Mouse (Mus musculus): ENCODE measurements around the gene Cdc34b. TPM values are rescaled to one million over a fixed set of nuclear protein-coding genes. Genes with fewer than 3 reads are reported as not detected.

Gene Cdc34b
- total RNA-seq, 2 experiments from 2014 or later = 0.36 to 0.48 TPM

- no peak for DNase-seq
These were observed 5.8 kb upstream of the Cdc34b start for GRCm38 (mm10) chr11:94735746-94736145.

GRCm38 (mm10) chr11:94752946-94753713 is 11.5 kb downstream of the Cdc34b start:
- no peak for DNase-seq

DNA sequence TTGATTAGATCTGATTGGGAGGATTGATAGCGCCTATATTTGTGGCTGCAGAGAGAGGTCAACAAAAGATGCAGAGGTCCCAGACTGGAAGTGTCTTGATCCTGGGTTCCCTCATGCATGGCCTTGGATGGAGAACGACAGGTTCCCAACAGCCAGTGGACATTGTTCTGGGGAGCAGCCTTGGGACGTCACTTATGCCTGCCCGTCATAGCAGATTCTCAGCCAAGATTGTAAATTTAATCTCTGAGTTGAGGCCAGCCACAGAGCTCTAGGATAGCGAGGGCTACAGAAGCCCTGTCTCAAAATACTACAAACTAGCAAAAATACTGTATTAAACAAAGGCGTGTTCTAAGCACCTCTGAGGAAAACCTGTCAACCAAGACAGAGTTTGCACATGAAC is 18.3 kb downstream of the Cdc34b start:
- no peak for DNase-seq

GRCm38 (mm10) chr11:94760364-94760763 is 18.8 kb downstream of the Cdc34b start:
- no peak for DNase-seq

DNA sequence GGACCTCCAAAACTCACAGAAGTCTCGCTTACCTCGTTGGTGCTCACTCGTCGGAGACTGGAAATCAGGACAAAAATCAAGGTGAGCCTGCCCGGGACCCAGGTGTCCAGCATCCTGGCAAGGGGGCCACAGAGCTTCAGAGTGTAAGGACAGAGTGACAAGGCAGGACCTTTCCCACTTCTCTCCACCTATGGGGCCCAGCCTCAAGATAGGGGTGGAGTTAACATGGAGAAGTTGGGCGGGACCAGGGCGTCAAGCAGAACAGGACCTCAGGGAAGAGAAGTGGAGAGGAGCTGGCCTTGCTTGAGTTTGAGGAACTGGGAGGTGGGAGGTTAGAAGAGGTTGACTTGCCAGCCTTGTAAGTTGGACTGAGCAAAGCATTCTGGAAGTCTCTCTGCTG is 19.2 kb downstream of the Cdc34b start:
- no peak for DNase-seq

- DNase-seq = no peak
These were observed 20.7 kb downstream of the Cdc34b start for GRCm38 (mm10) chr11:94762281-94762680.

DNA sequence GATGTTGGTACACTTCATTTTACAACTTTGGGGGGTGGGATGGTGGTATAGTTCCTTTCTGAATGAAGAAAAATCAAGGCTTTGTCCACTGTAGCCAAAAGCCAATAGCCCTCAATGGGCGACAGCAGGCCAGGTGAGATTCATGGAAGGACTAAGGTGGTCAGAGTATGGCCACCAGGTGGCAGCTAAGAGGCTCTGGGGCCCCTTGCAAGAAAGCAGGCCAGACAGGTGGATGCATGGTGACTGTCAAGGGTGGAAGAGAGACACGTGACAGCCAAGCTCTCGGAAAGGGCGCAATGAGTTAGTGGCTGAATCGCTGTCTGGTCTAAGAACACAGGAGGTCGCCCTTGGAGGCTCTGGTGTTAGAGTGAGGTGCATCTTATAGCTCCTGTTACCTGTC is 21.2 kb downstream of the Cdc34b start:
- DNase-seq = no peak

DNA sequence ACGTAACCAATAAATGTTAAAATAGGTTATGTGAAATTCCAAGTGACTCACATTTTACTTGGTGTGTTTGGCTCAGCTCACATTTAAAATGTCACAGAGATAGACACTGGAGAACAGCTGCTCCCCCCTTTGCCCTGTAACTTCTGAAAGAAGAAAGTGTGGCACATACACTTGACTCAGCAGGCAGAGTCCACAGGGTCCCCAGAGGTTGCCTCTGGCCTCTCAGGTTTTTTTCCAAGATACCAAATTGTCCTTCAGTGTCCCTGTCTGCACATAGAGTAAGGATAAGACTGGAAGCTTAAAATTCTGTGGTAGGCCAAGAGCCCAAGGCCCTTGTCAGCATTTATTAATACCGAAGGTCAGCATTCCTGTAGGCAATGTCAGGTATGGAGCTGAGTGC is 25.7 kb downstream of the Cdc34b start:
- no peak for DNase-seq

DNA sequence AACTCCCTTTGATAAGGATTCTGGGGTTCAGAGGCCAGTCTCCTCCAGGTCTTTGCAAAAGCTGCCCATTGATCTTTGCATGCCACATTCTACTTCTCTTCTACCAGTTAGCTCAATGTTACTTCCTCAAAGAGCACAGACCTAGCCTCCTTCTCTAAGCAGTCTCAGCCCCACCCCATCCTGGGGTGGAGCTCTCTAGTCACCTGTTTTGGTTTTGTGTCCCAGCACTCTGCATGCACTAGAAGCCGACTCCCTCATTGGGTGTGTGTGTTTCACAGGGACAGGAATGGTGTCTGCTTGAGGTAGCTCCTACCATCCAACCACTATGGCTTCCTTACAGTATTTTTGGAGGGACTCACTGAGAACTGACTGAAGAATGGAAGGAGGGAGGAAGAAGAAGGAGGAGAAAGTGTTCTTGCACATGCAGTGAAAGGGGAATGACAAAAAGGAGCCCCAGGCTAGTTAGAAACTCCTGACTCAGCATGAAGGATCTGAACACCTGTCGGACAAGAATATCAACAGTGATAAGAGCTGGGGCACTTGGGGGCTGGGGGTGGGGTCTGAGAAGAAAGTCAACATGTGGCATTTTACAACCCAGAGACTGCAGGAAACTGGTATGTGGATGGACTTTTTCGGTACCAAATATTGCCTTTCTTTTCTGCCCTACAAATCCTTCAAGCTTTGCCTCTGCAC is 30.9 kb downstream of the Cdc34b start:
- DNase-seq = no peak

DNA sequence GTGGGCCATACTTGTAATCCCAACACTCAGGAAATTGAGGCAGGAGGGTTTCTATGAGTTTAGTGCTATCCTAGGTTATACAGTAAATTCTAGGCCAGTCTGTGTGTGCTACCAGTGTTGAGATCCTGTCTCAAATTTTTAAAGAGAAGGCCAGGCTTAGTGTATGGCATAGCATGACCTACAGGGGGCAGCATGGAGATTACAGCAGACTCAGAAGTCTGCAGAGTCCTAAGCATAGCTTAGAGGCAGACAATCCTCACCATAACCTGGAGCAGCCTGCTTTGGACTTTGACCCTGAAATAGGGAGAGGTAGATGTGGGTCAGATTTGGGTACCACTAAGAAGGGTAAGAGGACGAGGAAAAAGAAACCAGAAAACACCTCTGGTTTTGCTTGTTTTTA is 32.3 kb downstream of the Cdc34b start:
- DNase-seq = no peak

DNA sequence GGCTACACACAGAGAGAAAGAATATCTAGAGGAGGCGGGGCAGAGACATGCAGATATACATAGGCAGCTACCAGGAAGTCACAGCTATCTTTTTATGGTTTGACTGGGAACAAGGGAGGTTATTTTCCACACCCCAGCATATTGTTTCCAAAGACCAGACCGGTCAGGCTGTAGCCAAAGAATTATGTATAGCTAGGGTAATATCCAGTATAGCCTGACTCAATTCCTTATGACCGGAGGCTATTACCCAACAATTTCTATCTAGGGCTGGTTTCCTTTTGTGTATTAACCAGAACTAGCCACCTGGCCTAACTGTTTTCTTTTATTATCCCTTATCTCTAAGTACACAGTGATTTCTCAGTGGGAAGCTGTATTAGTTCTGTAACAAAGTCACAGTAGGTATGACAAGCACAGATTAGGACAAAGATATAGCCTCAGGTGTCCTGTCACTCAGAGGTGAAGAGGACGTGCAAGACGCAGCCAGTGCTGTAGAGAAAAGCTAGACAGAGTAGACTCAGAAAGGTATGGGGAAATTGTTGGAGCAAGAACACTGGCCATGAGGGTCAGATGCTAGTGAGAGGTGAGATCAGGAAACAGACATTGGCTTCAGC is 33.4 kb downstream of the Cdc34b start:
- DNase-seq = no peak

GRCm38 (mm10) chr11:94782603-94783002 is 41.0 kb downstream of the Cdc34b start, which contains the start of gene Tmem92:
Gene Tmem92 (minus strand): TSS chr11:94782703.
- DNase-seq = no peak

- DNase-seq = peak; percentile 82
These were observed 43.7 kb downstream of the Cdc34b start for GRCm38 (mm10) chr11:94785247-94785646.

- no peak for DNase-seq
These were observed 50.1 kb downstream of the Cdc34b start for GRCm38 (mm10) chr11:94791700-94792099.

Other genes starting within 250 kb of the Cdc34b start
- 10 to 100 TPM in 1 of 2 experiments, 1 to 10 TPM in 1; 7.0 to 10.2 TPM for gene Epn3, start 241.8 kb upstream of the Cdc34b start, total RNA-seq (2021)
- 1 to 10 TPM; 3.3 to 4.8 TPM for gene Mycbpap, start 220.0 kb upstream of the Cdc34b start, total RNA-seq (2021)
- gene Rsad1, start 192.5 kb upstream of the Cdc34b start, total RNA-seq (2021) = 10 to 100 TPM in 1 of 2 experiments, 1 to 10 TPM in 1; 8.3 to 10.1 TPM
- 1 to 10 TPM in 1 of 2 experiments, under 1 TPM in 1; 0.39 to 2.9 TPM for gene Chad, start 176.7 kb upstream of the Cdc34b start, total RNA-seq (2021)
- gene Acsf2, start 139.9 kb upstream of the Cdc34b start, total RNA-seq (2021) = 10 to 100 TPM; 55.9 to 57.7 TPM
- 100 to 1,000 TPM; 101 to 119 TPM for gene Lrrc59, start 112.0 kb upstream of the Cdc34b start, total RNA-seq (2021)
- gene Mrpl27, start 88.0 kb upstream of the Cdc34b start, total RNA-seq (2021) = 10 to 100 TPM; 92.1 to 96.4 TPM
- 1 to 10 TPM; 2.0 to 3.6 TPM for gene Eme1, start 87.8 kb upstream of the Cdc34b start, total RNA-seq (2021)
- gene Xylt2, start 64.3 kb upstream of the Cdc34b start, total RNA-seq (2021) = 10 to 100 TPM; 19.8 to 26.5 TPM
- not detected for gene Gm11541, start 37.3 kb upstream of the Cdc34b start, total RNA-seq (2021)
- not detected for gene Tmem92, start 40.9 kb downstream of the Cdc34b start, total RNA-seq (2021)
- 1,000 to 10,000 TPM in 1 of 2 experiments, 100 to 1,000 TPM in 1; 763 to 1,573 TPM for gene Col1a1, start 194.4 kb downstream of the Cdc34b start, total RNA-seq (2021)
- not detected for gene Hils1, start 225.8 kb downstream of the Cdc34b start, total RNA-seq (2021)
- gene Sgca, start 234.5 kb downstream of the Cdc34b start, total RNA-seq (2021) = 10 to 100 TPM in 1 of 2 experiments, 1 to 10 TPM in 1; 4.5 to 16.8 TPM
- gene Ppp1r9b, start 249.3 kb downstream of the Cdc34b start, total RNA-seq (2021) = 10 to 100 TPM; 83.3 to 96.2 TPM

Measured in adrenal gland, postnatal 10 days (tissue).